Mouse (Mus musculus) intestine, postnatal 0 days (tissue): ENCODE results near the gene Rhoh. TPM values are rescaled to one million over a fixed set of nuclear protein-coding genes. Genes with fewer than 3 reads are reported as not detected.

ENCODE experiments used
- ATAC-seq: fragments of 200-750 bp; cut with Nextera tagmentation; 2 replicates; pipeline ENCODE4 v1.8.0; 2017; ENCODE audit warnings: mild to moderate bottlenecking, moderate TSS enrichment, moderate library complexity
- H3K27ac ChIP-seq: fragments of 300-500 bp; sonication (generic); 2 replicates; pipeline ENCODE4 v1.5.1; 2014; ENCODE audit warnings: mild to moderate bottlenecking, low read depth, low read length, moderate library complexity
- H3K27me3 ChIP-seq: fragments of 300-500 bp; sonication (generic); replicated peaks from 2 replicates; pipeline ENCODE4 v1.6.1; 2014; ENCODE audit warnings: low read length, mixed read lengths; ENCODE audit not compliant: control insufficient read depth, insufficient read depth
- H3K36me3 ChIP-seq: fragments of 300-500 bp; sonication (generic); 2 replicates; pipeline ENCODE4 v1.6.1; 2014; ENCODE audit warnings: mild to moderate bottlenecking, moderate library complexity; ENCODE audit not compliant: control insufficient read depth, insufficient read depth
- H3K4me1 ChIP-seq: fragments of 300-500 bp; sonication (generic); replicated peaks from 2 replicates; pipeline ENCODE4 v1.6.1; 2014; ENCODE audit warnings: antibody characterized with exemption, low read length, mixed read lengths; ENCODE audit not compliant: control insufficient read depth, insufficient read depth
- H3K4me2 ChIP-seq: fragments of 300-500 bp; sonication (generic); replicated peaks from 2 replicates; pipeline ENCODE4 v1.6.1; 2014; ENCODE audit warnings: low read depth, mild to moderate bottlenecking, moderate library complexity
- H3K4me3 ChIP-seq: fragments of 300-500 bp; sonication (generic); 2 replicates; pipeline ENCODE4 v1.5.1; 2014; ENCODE audit warnings: low read depth, low read length
- H3K9ac ChIP-seq: fragments of 300-500 bp; sonication (generic); 2 replicates; pipeline ENCODE4 v1.6.1; 2014; ENCODE audit warnings: mild to moderate bottlenecking, low read depth, low read length
- H3K9me3 ChIP-seq: fragments of 300-500 bp; sonication (generic); 2 replicates; pipeline ENCODE4 v1.6.1; 2016; ENCODE audit warnings: mixed run types; ENCODE audit not compliant: control insufficient read depth
- CTCF ChIP-seq: sonication (generic); IDR thresholded peaks from 2 replicates; pipeline ENCODE4 v1.5.1; 2016; ENCODE audit warnings: low read depth, mild to moderate bottlenecking, control low read depth, antibody characterized with exemption, moderate library complexity
- WGBS: fragments of 180-500 bp; shearing (Covaris S2); extraction: QIAGEN DNeasy Blood & Tissue Kit; methylation state at CpG from one replicate; pipeline ENCODE4 v1.1.7; 2014; 5-methylcytosine and 5-hydroxymethylcytosine counted together
- polyA plus RNA-seq: library from polyadenylated mRNA; unstranded; fragments of >200 nt; fragmentation: Nextera tagmentation; extraction: Ambion mirVana; gene quantifications from 2 replicates; pipeline ENCODE4 v1.2.1, GENCODE M21; 2015

Gene Rhoh
- polyA plus RNA-seq, 1 experiment from 2014 or later, result 0.82 TPM

DNA sequence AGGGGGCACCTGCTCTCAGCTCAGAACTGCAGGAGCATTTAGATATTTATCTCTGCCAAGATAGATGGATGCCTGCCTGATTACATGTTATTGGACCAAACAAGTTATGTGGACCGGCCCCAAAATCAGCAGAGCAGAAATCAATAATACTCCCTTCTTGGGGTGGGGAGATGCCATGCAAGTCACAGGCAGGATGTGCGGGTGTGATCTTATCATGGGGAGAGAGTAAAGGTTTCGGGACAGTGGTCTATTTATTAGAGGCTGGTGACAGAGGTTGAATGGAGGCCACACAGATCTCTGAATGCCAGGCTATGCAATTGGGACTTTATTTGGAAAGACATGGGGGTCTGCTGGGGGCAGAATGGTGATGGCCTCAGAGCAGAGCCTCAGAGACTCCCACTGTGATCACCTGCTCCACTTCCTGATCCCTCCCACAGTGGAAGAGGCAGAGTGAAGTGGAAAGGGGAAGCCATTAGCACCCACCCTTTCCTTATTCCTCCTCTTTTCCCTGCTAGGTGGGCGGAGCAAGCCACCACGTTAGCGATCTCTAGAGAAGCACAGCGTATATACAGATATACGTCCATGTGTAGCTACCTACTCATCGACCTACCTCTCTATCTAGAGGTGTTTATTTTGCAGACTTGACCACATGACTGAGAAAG, 60.6 kb downstream of the Rhoh start:
- Histone ChIP-seq H3K4me1 (no peaks in the 10 kb centered on the region), H3K27ac (no peak overlapping the region), H3K27me3 (no peaks in the 10 kb centered on the region), H3K4me2 (no peak overlapping the region), H3K36me3 (no peaks in the 10 kb centered on the region), H3K9me3 (no peaks in the 10 kb centered on the region), H3K4me3 (no peak overlapping the region), H3K9ac (no peak overlapping the region)
- no peak for TF ChIP-seq CTCF
- no peak for ATAC-seq
- 71% methylated on average over 9 of the region's 9 CpGs for WGBS

GRCm38 (mm10) chr5:65926666-65927065, 65.7 kb downstream of the Rhoh start:
- no peak for TF ChIP-seq CTCF
- no peak overlapping the region for H3K27ac ChIP-seq
- H3K36me3 ChIP-seq, result no peaks in the 10 kb centered on the region
- H3K4me2 ChIP-seq, result no peak overlapping the region
- H3K9ac ChIP-seq, result no peak overlapping the region
- no peak for ATAC-seq
- no peaks in the 10 kb centered on the region for H3K9me3 ChIP-seq
- no peak overlapping the region for H3K4me3 ChIP-seq
- no peaks in the 10 kb centered on the region for H3K27me3 ChIP-seq
- no peaks in the 10 kb centered on the region for H3K4me1 ChIP-seq
- 93% methylated on average over 6 of the region's 6 CpGs for WGBS

GRCm38 (mm10) chr5:65929162-65929561, 68.1 kb downstream of the Rhoh start:
- WGBS, result 77% methylated on average over 7 of the region's 7 CpGs
- no peak overlapping the region for H3K4me3 ChIP-seq
- H3K9ac ChIP-seq, result no peak overlapping the region
- H3K36me3 ChIP-seq, result no peaks in the 10 kb centered on the region
- no peak for ATAC-seq
- H3K27me3 ChIP-seq, result no peaks in the 10 kb centered on the region
- TF ChIP-seq CTCF, result no peak
- no peak overlapping the region for H3K27ac ChIP-seq
- no peaks in the 10 kb centered on the region for H3K4me1 ChIP-seq
- H3K9me3 ChIP-seq, result no peaks in the 10 kb centered on the region
- no peak overlapping the region for H3K4me2 ChIP-seq

GRCm38 (mm10) chr5:65930171-65930570, 69.2 kb downstream of the Rhoh start:
- Histone ChIP-seq H3K4me3 (no peak overlapping the region), H3K9ac (no peak overlapping the region), H3K36me3 (no peaks in the 10 kb centered on the region), H3K27me3 (no peaks in the 10 kb centered on the region), H3K4me1 (no peaks in the 10 kb centered on the region), H3K4me2 (no peak overlapping the region), H3K27ac (no peak overlapping the region), H3K9me3 (no peaks in the 10 kb centered on the region)
- no peak for TF ChIP-seq CTCF
- WGBS, result 71% methylated on average over 4 of the region's 4 CpGs
- ATAC-seq, result no peak

GRCm38 (mm10) chr5:65933258-65933657, 72.2 kb downstream of the Rhoh start:
- 88% methylated on average over 4 of the region's 4 CpGs for WGBS
- no peak overlapping the region for H3K4me3 ChIP-seq
- H3K9me3 ChIP-seq, result no peaks in the 10 kb centered on the region
- no peak overlapping the region for H3K9ac ChIP-seq
- no peaks in the 10 kb centered on the region for H3K36me3 ChIP-seq
- H3K4me2 ChIP-seq, result no peak overlapping the region
- H3K4me1 ChIP-seq, result no peaks in the 10 kb centered on the region
- ATAC-seq, result no peak
- H3K27ac ChIP-seq, result no peak overlapping the region
- no peaks in the 10 kb centered on the region for H3K27me3 ChIP-seq
- no peak for TF ChIP-seq CTCF

DNA sequence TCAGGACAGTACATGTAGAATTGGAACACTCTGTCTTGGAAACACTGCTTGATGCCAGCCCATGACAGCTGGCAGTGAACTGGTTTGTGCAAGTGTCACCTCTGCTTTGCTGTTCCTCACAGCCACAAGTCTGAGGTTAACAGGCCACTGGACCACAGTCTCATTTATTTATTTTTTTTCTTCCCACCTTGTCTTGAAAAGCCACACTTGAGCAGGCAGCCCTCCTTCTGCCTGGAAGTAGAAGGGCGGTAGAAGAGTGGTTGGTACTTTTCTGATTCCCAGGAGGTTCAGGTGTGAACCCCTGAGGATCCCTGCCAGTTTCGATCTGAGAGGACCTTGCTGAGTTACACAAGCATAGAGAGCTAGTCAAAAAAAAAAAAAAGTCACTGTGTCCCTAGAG, 72.8 kb downstream of the Rhoh start:
- no peak overlapping the region for H3K9ac ChIP-seq
- H3K4me2 ChIP-seq, result no peak overlapping the region
- WGBS, result 90% methylated on average over 2 of the region's 2 CpGs
- H3K27ac ChIP-seq, result no peak overlapping the region
- H3K4me3 ChIP-seq, result no peak overlapping the region
- no peaks in the 10 kb centered on the region for H3K4me1 ChIP-seq
- no peaks in the 10 kb centered on the region for H3K27me3 ChIP-seq
- H3K36me3 ChIP-seq, result no peaks in the 10 kb centered on the region
- no peak for ATAC-seq
- TF ChIP-seq CTCF, result no peak
- H3K9me3 ChIP-seq, result no peaks in the 10 kb centered on the region

DNA sequence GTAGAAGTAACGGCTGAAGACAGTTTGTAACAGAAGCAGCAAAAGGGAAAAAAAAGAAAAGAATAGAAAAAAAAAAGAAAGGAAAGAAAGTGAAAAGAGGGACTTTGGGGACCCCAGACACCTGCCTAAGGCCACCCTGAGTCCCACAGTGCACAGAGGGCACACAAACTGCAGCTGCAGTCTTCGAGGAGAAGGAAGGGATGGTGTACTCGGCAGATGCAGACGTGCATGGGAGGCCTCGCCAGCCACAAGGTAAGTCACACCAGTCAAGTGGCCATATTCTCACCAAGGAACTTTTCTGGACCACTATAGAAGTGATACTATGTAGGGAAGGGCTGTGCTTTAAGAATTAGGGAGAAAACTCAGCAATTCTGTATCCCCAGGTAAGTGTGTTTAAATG, 73.8 kb downstream of the Rhoh start, which contains the start of gene Chrna9:
Gene Chrna9 (plus strand): TSS at position 139 of the 400 bp plus-strand sequence.
- no peak within 1 kb of the TSS for H3K4me3 ChIP-seq
- no peaks in the 10 kb centered on the region for H3K36me3 ChIP-seq
- H3K9me3 ChIP-seq, result no peaks in the 10 kb centered on the region
- no peaks in the 10 kb centered on the region for H3K4me1 ChIP-seq
- H3K9ac ChIP-seq, result no peak within 1 kb of the TSS
- TF ChIP-seq CTCF, result no peak
- H3K4me2 ChIP-seq, result no peak within 1 kb of the TSS
- H3K27me3 ChIP-seq, result no peaks in the 10 kb centered on the region
- 88% methylated on average over 5 of the region's 5 CpGs for WGBS
- no peak within 1 kb of the TSS for H3K27ac ChIP-seq
- no peak for ATAC-seq
